Mouse (Mus musculus): ENCODE results near the gene Doc2b. TPM values are rescaled to one million over a fixed set of nuclear protein-coding genes. Genes with fewer than 3 reads are reported as not detected.
A peak's percentile ranks its signal among the peaks of the same experiment; 100 is the strongest.

Gene Doc2b
- total RNA-seq, 2 experiments from 2014 or later: 1.0 to 1.4 TPM

DNA sequence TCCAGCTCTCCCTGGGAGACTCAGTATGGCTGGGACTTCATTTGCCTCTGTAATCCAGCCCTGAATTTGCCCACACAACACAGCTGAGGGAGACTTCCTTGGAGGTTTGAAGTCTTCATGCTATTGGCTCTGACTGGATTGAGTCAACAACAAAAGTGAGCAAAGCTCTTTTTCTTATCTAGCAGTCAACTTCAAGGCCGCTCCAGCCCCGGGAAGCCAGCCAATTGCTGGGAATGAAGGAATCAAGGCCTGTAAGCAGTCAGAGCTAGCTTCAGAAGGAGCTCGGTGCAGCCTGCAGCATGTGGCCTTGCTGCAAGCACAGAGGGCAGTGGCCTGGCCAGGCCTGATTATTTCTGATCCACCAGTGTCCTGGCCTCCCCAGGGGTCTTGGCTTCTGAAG lies 16.1 kb upstream of the Doc2b start:
- intact Hi-C loops (cut with DNase I): no loop called here
- peak overlapping the region; percentile 63 for H3K27ac ChIP-seq
- peak; percentile 80 for DNase-seq
- TF ChIP-seq CTCF (IDR thresholded peaks at IDR 0.05): no peak
- H3K4me3 ChIP-seq: no peak overlapping the region

DNA sequence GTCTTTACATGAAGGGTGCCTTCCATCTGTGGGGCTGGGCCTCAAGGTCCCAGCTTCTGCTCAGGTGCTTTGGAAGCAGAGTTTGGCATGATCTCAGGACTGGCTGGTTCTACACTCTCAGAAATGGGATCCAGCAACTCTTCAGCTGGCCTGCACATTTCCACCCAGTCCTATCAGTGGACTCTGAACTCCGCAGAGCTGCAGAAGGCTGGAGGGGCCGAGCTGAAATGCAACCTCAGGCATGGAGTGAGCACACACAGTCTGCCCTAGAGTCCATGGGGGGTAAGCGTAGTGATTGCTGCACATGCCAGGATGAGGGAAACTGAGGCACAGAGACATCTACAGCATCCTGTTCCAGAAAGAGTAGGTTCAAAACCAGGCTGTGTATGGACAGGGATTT lies 14.7 kb upstream of the Doc2b start:
- H3K4me3 ChIP-seq: no peak overlapping the region
- DNase-seq: no peak
- no peak overlapping the region for H3K27ac ChIP-seq
- no peak for TF ChIP-seq CTCF (IDR thresholded peaks at IDR 0.05)
- intact Hi-C loops (cut with DNase I): no loop called here

DNA sequence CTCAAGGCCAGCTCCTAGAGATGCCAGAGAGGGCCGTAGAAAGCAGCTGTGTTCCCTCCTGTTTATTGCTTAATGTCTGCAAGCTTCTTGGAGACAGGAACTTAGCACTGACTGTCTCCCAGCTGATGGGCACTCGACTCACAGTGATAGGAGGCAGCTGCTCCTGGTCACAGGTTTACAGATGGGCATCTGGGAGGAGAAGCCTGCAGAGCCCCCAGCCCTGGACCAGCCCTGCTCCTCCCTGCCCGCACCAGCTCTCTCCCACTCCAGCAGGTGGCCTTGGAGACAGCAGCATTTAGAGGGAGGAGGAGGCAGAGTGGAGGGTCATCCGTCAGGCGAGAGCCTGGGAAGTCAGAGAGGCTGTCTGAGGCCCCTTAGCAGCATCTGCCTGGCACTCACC lies 11.6 kb upstream of the Doc2b start:
- intact Hi-C loops (cut with DNase I): no loop called here
- H3K27ac ChIP-seq: no peak overlapping the region
- no peak for TF ChIP-seq CTCF (IDR thresholded peaks at IDR 0.05)
- H3K4me3 ChIP-seq: no peak overlapping the region
- no peak for DNase-seq

DNA sequence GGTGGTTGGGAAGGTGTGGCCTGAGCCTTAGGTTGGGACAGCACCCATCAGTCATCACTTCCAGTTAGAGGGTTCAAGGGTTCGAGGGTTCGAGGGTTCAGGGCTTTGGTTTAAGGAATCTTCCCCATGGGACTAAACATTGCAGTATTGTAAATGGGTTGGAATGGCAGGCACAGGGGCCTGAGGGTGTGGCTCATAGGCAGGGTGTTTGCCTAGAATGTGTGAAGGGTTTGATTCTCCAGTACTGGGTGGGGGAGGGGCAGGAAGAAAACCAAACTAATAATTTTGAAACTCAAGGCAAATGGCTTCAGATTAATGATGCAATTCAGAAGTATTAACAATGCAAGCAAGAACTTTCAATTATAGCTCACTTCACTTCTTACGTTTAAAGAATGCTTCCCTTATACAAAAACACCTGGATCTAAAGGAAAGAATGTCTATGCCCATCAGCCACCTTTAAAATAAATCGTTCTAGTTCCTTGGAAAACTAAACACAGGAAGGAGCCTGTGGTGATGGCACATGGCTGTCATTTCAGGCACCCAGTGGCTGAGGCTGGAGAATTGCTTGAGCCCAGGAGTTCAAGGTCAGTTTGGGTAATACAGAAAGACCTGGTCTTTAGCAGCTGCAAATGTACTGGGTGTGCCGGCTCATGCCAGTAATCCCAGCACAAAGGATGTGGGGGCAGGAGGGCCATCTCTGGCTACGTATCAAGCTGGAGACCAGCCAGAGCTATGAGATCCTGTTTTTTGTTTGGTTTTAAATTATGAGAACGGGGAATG lies 6.1 kb upstream of the Doc2b start:
- DNase-seq: no peak
- intact Hi-C loops (cut with DNase I): no loop called here

DNA sequence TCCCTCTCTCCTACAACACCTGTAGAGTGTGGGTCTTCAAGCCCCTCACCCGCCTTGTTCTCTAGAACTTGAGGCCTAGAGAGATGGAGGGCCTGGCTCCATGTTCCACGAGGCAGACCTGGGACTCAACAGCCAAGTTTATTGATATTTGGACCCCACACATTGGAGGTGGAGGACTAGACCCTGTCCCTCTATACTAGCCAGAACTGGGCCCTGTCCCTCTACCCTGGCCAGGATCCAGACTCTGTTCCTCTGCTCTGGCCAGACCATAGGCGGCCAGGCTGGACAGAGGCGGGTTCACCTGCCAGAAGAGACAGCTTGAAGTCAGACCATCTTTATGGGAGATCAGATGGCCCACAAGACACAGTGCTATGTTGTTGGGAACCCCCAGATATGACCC lies 5.5 kb upstream of the Doc2b start:
- no peak for TF ChIP-seq CTCF (IDR thresholded peaks at IDR 0.05)
- no peak for DNase-seq
- intact Hi-C loops (cut with DNase I): no loop called here
- H3K27ac ChIP-seq: no peak overlapping the region
- H3K4me3 ChIP-seq: no peak overlapping the region

More for the DNA sequence above, 6.1 kb upstream of the Doc2b start:
- no peak for TF ChIP-seq CTCF (IDR thresholded peaks at IDR 0.05)
- Histone ChIP-seq H3K27ac (no peak overlapping the region), H3K4me3 (no peak overlapping the region)

DNA sequence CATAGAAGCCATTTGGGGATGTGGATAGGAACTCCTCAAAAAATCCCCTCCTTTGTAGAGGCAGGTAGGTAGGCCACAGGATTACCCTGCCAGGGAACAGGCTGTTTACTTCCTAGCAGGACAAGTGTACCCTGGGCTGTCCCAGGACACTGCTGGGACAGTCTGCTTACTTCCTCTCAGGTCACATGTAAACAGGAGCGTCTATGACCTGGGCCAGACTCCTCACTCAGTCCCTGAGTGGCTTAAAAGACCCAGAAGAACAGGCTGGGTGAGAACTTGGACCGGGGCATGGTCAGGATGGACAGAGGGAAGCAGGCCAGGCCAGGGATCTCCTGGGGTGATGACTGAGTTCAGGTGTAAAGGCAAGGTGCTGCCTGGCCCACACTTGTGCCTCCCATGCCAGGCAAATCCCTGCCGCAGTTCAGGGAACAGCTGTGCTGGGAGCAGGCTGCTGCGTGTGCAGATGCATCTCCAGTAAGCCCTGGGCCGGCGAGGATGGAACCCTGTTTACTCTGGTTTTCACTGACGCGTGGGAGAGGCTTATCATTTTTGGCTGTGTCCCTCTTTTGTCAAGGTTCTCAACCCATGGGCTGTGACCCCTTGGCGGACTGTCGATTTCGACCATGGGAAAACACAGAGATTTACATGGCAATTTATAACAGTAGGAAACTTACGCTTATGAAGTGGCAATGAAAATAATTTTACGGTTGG lies 842 bp upstream of the Doc2b start:
- H3K4me3 ChIP-seq: peak overlapping the region; percentile 75
- H3K27ac ChIP-seq: peak overlapping the region; percentile 68
- intact Hi-C loops (cut with DNase I): no loop called here
- no peak for TF ChIP-seq CTCF (IDR thresholded peaks at IDR 0.05)
- DNase-seq: no peak

DNA sequence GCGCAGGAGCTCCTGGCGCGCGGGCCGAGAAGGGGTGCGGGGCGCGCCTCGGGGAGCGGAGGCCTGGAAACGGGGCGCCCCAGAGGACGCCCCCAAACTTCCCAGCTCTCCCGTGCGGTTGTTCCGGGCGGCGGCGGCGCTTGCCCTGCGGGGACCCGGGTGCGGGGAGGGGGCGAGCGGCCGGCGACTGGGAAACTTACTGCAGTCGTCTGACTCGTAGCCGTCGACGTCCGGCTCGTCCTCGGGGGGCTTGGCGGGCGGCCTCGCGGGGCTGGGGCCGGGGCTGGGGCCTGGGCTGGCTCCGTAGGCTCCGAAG lies 570 bp downstream of the Doc2b start:
- intact Hi-C loops (cut with DNase I): no loop called here
- peak overlapping the region; percentile 75 for H3K4me3 ChIP-seq
- DNase-seq: no peak
- H3K27ac ChIP-seq: peak overlapping the region; percentile 63
- TF ChIP-seq CTCF (IDR thresholded peaks at IDR 0.05): no peak

DNA sequence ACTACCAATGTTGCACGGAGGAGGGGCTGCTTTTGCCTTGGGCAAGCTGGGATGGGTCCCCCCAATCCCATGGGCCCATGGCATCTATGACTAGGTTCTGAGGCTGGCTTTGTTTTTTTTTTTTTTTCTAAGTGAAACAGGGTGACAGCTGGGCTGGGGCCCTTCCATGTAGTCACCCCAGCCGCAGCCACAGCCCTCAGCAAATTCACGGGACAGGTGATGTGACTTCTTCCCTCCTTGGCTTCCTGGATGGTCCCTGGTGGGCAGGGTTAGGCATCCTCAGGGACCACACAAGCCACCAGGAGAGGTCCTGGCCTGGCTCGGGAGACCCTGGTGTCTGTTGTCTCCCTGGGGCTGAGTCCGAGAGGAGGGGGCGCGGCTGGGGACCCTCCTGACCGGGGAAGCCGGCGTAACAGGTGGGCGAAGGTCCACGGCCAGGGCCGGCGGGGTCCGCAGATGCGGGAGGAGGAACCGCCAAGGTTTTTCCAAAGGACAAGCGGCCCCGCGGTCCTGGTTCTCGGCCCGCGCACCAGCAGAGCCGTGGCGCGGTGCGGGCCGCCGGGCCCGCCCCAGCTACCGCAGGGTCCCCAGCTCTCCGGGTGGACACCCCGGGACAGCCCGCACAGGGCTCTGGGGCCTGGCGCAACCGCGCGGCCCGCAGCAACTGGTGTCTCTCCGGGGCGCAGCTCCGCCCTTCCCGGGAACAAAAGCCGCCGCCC lies 1.1 kb downstream of the Doc2b start:
- no peak for TF ChIP-seq CTCF (IDR thresholded peaks at IDR 0.05)
- peak overlapping the region; percentile 75 for H3K4me3 ChIP-seq
- peak; percentile 37 for DNase-seq
- peak overlapping the region; percentile 63 for H3K27ac ChIP-seq
- intact Hi-C loops (cut with DNase I): no loop called here

DNA sequence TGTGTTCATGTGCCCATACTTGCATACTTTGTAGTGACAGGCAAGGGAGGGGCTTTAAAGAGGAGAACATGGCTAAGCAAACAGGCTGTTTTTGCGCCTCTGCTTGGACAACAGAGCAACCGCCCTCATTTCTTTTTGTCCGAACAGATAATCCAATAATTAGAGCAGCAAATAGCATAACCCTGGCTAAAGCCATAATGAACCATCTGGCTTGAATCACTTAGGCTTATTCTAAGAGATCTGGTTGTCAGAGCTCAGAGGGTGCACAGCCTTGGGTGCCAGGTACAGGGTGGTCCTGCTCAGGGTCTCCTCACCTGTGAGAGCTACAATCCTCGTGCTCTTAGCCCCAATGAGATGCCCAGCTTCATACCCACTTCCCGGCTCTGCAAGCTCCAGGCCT lies 2.5 kb downstream of the Doc2b start:
- no peak overlapping the region for H3K27ac ChIP-seq
- TF ChIP-seq CTCF (IDR thresholded peaks at IDR 0.05): no peak

DNA sequence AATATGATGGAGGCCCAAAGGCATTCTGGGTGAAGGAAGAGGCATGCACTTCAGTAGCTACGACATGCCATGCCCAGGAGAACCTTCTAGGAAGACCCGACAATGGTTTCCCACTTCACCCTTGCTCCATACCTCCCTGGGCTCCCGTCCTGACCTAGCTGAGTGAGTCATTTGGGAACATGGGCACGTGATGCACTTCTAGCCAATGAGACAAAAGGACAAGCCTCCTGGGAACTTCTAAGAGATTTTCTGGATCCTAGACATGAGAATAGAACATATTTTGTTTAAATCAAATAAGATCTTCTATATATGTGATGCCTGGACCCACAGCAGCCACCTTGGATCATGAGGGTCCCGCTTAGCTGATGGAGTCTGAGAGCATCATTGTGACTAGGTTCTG lies 3.3 kb downstream of the Doc2b start:
- no peak for TF ChIP-seq CTCF (IDR thresholded peaks at IDR 0.05)
- intact Hi-C loops (cut with DNase I): no loop called here
- H3K27ac ChIP-seq: no peak overlapping the region
- no peak overlapping the region for H3K4me3 ChIP-seq
- DNase-seq: no peak

More for the DNA sequence above, 2.5 kb downstream of the Doc2b start:
- intact Hi-C loops (cut with DNase I): no loop called here
- no peak overlapping the region for H3K4me3 ChIP-seq
- no peak for DNase-seq

DNA sequence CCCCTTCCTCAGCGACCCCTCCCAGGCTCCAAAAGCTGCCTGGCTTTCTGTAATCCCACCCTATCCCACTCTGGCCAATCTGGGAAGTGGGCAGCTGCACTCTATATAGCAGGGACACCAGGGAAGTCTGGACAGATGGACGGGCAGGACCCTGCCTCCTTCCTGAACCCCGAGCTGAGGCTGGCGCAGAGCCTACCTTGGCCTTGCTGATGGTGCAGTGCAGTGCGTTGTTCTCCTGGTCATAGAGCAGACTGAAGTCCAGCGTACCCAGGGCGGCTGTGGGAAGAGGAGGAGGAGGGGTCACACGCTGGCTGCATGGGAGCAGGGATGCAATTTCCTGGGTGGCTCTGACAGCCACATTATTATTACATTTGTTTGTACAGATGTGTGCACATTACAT lies 10.0 kb downstream of the Doc2b start:
- no peak for DNase-seq
- intact Hi-C loops (cut with DNase I): no loop called here
- H3K27ac ChIP-seq: no peak overlapping the region
- no peak overlapping the region for H3K4me3 ChIP-seq
- no peak for TF ChIP-seq CTCF (IDR thresholded peaks at IDR 0.05)

DNA sequence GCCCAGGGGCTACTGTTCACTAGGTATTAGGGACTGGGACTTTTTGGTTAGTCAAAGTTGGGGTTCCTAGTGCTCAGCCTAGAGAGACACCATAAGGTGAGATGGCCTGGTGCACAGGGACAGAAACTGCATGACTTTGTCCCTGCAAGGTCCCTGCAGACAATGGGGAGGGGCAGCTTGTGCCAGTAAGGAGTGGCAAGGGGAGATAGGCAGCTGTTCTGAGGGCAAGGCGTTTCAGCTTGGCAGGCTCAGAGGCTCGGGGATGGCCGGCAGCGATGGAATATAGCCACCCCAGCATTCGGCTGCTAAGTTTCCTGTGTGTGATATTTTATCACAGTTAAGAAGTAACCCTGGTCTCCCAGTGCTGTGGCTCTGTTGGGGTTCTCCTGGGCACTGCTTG lies 12.1 kb downstream of the Doc2b start:
- no peak for TF ChIP-seq CTCF (IDR thresholded peaks at IDR 0.05)
- Histone ChIP-seq H3K27ac (no peak overlapping the region), H3K4me3 (no peak overlapping the region)
- intact Hi-C loops (cut with DNase I): loop anchor here (5.0 kb wide), 2 partner anchors 129 to 384 kb away; no protein-coding TSS in a partner anchor
- DNase-seq: no peak

DNA sequence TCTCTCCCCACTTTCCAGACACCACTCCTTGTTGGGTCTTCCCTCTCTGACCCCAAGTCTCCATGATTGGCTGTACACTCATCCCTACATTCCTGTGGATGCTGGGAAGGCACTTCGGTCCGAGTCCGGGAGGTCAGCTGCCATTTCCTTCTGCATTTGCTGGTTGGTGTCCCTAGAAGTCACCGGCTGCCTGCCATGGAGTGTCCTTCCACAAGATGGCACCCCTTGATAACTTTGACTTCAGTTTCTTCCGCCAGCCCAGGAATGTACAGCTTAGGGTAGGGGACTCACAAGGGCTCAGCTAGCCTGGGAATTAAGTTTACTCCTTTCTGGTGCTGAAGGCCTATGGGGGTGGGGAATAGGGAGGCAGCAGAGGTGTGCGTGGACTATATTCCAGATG lies 13.9 kb downstream of the Doc2b start:
- peak; percentile 91 for TF ChIP-seq CTCF (IDR thresholded peaks at IDR 0.05)
- Histone ChIP-seq H3K4me3 (no peak overlapping the region), H3K27ac (no peak overlapping the region)
- DNase-seq: peak; percentile 69
- intact Hi-C loops (cut with DNase I): loop anchor here (1.0 to 5.0 kb wide), 3 partner anchors 130 to 385 kb away; no protein-coding TSS in a partner anchor

Data from gastrocnemius, adult 2 months (tissue).